Comparison of ENCODE assay signal across 1 mouse cellular context in the genomic region with DNA sequence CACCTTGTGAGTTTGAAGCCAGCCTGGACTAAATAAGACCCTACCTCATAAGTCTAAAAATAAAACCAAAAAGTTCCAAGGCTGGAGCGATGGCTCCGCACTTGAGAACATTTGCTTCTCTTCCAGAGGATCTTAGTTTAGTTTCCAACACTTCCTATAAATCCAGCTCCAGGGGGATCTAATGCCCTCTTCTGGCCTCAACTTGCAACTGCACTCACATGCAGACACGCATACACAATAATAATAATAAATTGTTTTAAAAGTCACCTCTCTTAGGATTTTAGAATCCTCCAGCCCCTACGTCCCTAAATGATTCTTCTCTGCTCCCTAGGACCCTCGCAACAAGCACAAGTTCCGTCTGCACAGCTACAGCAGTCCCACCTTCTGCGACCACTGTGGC.
TF ChIP-seq lines count a peak whose summit lies in the region.

No protein-coding gene starts in this region.

TF ChIP-seq in MEL, 35 proteins besides CTCF, POLR2A, EP300 and RAD21:
- TF ChIP-seq MXI1 (IDR thresholded peaks at IDR 0.05; ENCODE audit: low read depth, low read length) (no peak), KAT2A (conservative IDR thresholded peaks at IDR 0.05; ENCODE audit: low read depth, low read length) (no peak), TCF12 (IDR thresholded peaks at IDR 0.05; ENCODE audit: low read depth, low read length) (no peak), MAX (IDR thresholded peaks at IDR 0.05; ENCODE audit: low read length) (no peak)
